Mouse (Mus musculus): ENCODE measurements around the gene Timm10.

The Timm10 gene

DNA sequence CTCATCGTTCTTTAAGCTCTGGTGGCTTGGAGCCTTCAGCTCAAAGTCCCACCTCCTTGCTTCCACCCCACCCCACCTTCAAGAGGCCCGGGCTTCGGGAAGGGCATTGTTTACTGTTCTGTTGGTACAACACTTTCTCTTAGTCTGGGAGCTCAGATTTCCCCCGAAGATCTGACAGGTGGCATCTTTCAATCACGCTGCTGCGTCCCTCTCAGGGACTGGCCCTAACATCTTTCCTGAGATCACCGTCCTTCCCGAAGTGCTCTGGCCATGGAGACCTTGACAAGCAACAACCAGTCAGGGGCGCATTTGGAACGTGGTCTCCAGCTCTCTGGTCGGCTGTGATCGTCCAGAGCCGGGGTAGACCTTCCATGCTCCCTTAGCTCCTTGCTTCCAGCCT lies 4.2 kb upstream of the Timm10 start, which contains the start of gene Smtnl1:
Gene Smtnl1, minus strand, starts transcription at position 101 of the 400 bp plus-strand sequence.
- DNase-seq, result no peak

DNA sequence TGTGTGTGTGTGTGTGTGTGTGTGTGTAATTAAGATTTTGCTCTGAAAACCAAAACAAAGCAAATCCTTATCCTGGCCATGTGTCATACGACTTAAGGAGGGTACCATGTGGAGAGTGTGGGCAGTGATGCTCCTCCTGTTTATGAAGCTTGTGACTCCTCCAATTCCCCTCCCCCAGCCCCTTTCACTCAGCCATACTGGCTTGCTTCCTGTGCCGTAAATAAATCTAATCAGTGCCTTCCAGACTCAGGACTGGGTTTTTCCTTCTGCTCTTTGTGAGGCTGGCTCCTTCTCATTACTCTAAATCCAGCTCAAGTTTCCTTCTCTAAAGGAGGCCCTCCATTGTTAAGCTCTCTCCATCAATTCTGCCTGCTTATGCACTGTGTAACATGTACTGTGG lies 3.6 kb upstream of the Timm10 start:
- no peak for DNase-seq

DNA sequence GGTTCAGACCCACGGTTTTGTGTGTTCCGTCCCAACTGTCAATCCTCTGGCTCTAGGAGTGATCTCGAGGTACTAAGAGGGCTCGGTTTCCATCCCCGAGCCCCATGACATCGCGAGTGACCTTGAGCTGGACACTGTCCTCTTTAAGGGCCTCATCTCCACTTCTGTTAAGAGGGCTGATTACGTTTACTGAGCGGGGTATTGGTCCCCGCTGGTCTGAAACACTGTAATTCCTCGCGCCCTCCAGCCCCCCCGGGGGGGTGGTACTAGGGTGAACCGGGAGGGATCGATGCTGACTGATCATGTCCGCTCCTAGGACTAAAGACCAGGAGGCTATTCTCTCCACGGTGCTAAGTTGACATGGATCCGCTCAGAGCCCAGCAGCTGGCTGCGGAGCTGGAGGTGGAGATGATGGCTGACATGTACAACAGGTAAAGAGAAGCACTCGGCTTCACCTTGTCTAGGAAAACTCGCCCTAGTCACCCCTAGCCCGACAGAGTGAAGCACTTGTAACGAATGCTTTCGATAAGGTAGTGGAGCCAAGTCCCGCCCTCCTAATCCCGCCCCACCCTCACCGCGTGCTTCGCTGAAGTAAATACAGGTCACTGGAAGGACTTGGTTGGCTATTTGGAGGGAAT lies 605 bp downstream of the Timm10 start:
- peak; percentile 20 to 25 for DNase-seq

DNA sequence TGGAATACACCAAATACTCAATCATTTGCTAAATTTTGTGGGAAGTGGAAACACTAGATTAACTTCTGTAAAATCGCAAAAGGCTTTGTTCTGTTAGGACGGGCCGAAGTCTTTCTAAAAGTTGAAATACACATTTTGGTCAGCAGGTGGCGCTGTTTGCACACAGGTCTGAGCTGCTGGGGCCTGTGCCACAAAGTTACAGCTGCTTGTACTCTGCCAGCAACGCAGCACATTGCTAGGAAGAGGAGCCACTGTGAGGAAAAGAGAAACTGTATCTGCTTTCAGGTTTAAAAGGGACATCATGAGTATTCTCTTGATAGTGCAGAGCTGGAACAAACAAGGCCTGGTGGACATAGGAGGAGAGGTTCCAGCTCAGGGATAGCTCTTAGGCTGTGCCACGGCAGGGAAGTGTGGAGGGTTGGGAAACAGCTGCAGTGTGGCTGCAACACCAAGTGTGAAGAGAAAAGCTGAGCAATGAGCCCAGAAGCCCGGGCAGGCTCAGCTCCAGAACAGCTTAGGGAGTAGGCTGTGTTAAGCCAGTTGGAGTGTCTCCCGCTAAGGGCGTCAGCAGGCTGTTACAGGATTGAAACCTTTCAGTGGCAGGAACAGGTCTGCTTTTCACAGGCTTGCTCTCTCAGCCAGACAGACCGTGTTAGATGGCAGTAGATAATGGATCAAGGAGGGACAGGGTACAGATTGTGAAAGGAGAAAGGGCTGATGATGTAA lies 5.0 kb downstream of the Timm10 start:
- DNase-seq, result peak; percentile 93

DNA sequence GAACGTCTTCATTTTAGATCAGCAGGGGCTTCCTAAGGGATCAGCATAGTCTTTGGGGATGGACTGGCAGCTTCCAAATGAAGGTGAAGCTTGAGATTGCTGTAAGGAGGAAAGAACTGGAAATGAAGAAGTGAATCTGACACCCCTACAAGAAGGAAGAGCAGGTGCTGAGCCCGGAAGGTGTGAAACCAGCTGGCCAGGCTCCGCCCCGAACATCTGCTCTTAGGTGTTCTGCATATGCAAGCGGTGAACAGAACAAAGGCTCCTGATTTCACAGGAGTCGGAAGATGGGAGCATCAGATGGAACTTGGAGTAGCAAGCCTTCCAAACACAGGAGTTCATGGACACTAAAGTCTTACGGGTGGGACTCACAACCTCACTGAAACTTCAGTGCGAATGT lies 10.3 kb downstream of the Timm10 start:
- DNase-seq, result no peak

DNA sequence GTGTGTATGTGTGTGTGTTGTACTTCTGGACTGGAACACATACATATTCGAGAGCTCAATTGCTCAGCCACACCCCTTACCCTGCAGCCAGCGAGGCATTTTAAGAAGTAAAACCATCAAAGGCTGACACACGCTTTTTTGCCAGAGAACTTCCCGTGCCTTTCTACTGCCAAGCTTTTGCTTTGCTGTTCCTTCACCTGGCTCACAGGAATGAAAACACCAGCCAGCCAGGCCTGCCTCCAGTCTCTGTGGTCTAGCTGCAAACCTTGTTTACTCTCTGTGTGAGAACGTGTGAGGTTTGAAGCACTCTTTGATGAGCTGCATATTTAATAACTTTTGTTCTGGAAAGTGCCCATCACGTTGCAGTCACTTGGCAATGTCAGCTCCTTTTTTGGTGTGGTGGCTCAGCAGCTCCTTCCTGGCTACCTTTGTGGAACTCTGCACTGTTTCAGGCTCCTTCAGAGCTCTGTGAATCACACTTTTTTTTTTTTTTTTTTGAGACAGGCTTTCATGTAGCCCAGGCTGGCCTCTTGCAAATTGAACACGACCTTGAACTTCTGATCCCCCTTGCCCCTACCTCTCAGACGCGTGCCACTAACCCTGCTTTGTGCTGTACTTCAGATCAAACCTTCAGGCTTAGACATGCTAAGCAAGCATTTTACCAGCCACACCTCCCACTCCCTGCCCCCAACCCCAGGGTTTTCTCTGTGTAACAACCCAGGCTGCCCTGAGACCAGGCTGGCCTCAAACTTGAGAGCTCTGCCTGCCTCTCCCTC lies 11.2 kb downstream of the Timm10 start:
- no peak for DNase-seq

DNA sequence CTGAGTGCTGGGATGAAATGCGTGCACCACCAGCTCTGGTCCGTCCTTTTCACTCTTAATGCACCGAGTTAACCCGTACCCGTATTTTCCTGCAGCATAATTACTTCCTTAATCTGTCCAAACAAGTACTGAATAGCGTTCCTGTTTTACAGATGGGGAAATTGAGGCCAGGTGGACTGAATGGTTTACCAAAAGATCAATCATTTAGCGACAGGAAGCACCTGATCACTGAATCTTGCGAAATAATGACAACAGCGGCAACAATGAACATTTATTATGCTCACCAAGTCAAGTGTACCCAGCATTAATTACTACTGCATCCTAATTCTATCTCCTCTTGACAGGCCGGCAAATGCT lies 11.8 kb downstream of the Timm10 start, which contains the start of gene Slc43a1:
Gene Slc43a1, plus strand, starts transcription at position 258 of the 357 bp plus-strand sequence.
- no peak for DNase-seq

DNA sequence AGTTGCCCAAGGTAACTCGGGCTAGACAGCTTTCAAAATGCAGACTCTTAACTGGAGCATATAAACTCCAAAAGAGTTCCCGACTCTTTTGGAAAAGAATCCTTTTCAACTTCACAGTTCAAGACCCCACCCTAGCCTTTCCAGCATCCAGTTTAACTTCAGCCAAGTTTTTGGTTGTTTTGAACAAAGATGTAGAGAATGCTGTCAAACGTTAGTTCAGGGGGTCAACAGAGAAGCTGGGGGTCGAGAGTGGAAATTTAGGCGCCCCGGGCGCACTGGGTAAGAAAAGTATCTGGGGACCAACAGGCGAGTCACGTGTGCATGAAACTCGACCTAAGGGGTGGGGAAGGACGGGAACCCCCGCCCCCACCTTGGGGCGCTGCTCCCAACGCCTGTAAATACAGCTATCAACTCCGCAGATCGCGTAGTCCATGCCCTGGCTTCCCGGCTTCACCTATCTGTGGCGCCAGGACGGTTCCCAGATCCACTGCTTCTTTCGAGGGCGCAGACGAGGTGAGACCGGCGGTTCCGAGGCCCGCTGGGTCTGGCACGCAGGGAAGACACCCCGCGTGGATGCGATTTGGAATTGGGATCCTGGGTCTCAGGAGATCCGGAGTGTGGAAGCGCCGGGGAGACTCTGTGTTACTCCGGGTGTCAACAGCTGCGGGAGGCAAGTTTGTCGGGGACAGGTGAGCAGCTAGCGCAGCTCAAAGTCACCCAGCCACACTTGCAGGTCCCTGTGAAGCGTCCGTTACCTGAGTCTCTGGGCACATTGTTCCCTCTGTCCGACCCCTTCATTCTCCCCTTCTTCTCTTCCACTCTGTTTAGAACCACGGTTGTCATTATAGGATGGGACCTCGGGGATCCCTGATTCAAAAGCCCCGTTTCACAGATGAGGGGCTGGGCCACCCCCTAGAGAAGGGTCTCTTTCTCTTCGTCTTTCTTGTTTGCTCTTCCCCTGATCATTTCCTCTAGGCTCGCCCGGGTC lies 12.5 kb downstream of the Timm10 start:
- DNase-seq, result peak in 1 of 2 experiments; percentile 9

DNA sequence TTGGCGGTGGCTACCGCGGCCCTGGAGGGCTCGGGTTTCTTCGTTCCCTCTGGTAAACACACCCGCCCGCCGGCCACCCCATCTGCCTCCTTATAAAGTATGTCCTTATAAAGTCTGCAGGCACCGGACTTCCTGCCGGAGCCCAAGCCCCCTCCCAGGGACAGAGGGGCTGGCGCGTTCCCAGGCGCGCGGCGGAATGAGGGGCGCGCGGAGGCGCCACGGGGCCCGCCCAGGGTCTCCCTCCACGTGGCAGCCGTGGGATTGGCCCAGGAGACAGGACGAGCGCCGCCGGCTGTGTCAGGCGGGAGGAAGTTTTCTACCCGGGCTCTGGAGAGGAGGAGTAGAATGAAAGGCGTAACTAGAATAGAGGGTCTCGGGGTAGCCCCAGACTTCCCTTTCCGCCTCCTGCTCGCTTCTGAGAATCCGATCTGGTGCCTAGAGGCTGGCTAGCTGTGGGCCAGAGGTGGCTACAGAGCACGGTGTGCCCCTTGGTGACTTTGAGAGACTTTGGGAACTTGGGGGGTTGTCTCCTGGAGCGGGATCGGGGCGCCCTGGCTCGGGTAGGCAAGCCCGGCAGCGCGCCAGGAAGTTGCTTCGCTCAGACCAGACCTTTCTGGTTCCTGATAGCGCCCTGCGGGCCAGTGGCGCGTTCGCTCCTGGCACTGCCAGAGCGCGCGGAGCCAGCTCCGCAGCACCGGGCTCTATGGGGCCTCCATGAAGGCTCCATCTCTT lies 13.4 kb downstream of the Timm10 start:
- DNase-seq, result peak; percentile 31 to 54

DNA sequence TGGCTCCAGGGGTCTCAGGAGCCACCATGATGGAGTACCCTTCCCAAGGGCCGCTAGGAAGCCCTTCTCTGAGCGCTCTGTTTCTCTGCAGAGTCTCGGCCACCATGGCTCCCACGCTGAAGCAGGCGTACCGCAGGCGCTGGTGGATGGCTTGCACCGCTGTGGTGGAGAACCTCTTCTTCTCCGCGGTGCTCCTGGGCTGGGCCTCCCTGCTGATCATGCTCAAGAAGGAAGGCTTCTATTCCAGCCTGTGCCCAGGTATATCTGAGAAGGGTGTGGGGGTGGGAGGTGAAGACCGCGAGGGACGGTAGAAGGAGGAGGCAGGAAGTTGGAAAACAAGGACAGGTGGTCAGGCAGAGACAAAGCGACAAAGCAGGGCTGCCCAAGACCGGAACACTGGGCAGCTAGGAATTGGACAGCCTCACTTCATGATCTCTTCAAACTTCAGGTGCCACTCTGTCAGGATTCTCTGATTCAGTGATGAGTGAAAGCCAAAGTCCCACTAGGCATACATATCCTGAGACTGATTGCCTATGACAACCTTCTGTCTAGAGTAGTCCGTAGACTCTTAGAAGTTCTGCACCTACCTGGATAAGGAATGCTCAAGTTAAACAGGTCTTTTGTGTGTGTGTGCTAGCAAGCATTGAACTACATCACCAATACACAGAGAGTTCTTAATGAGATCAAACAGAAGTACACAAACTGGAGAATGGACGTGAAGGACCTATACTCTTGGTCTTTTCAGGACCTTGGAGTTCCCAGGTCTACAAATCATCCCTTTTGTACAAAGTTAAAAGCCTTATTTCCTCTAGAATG lies 14.2 kb downstream of the Timm10 start:
- DNase-seq, result no peak

DNA sequence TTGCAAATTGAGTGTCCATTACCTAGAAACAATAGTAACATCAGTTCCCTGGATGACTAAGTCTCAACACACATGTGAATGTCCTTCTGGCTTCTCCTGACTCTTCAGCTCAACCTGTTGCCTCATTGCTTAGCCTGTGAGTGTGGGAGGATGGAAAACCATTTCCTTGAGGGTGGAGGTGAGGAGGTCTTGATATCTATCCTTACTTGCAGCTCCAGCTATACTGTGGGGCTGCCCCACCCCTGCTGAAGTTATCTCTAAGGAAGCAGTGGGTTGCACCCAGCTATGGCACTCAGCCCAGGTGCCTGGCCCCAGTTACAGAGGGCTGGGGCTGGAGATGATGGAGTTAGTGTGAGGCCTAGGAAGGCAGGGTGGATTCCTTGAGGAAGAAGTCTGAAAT lies 15.1 kb downstream of the Timm10 start:
- DNase-seq, result no peak

DNA sequence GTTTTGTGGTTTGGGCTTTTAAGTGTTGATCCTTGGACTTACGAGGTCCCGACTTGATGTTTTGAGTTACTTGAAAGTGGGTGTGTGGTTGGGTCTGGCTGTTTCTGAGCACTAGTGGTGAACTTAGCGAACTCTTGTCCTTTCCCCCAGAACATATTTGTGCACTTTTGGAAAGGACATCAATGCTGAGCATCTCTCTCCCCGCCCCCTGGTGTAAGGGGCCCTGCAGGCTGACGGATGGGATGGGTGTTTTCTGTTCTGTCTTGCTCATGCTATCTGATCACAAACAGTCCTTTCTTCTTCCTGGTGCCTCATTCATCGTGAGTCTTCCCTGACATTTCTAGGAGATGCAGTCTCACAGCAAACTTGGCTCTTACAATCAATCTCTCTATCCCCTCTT lies 16.9 kb downstream of the Timm10 start:
- DNase-seq, result no peak

DNA sequence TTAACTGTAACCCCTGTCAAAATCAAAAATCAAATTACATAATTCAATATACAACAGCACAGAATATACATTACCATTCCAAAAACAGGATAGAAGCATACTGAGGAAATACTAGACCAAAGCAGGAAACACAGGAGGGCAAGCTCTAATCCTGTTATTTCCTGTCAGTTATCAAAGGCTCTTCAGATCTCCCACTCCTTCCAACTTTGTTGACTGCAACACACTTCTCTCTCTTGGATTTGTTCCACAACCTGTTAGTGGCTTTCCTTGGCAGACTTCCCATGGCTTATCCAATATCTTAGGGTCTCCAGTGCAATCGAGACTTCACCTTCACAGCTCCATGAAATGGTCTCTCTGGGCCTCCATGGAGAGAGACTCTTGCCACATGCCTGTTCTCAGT lies 18.4 kb downstream of the Timm10 start:
- no peak for DNase-seq

DNA sequence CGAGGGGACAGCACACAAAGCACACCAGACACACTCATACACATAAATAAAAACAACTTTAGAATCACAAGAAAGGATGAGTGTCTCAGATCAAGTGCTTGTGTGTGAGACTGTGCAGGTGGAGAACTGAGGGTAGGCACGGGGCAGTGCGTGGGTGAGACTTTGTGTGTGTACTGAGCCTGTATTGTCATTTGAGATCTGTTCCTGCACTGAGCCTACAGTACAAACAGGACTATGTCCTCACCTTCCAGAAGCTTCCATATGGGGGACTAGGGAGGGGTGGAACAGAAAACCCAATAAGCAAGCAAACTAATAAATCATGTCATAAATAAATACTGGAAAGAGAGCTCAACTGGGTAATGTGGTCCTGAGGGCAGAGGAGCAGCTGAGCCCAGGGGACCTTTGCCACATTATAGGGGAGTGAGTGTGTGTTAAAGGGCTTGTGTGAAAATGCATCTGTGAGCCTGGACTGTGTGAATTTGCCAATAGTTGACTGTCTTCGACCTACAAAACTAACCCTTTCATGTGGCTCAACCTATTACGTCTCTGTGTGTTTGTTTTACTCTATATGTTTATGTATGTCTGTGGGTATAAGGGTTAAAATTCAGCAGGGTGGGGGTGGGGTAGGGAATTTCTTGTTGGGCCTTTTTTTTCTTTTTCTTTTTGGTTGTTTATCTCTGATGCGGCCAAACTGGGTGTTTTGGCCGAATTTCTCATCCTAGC lies 23.8 kb downstream of the Timm10 start:
- DNase-seq, result no peak

DNA sequence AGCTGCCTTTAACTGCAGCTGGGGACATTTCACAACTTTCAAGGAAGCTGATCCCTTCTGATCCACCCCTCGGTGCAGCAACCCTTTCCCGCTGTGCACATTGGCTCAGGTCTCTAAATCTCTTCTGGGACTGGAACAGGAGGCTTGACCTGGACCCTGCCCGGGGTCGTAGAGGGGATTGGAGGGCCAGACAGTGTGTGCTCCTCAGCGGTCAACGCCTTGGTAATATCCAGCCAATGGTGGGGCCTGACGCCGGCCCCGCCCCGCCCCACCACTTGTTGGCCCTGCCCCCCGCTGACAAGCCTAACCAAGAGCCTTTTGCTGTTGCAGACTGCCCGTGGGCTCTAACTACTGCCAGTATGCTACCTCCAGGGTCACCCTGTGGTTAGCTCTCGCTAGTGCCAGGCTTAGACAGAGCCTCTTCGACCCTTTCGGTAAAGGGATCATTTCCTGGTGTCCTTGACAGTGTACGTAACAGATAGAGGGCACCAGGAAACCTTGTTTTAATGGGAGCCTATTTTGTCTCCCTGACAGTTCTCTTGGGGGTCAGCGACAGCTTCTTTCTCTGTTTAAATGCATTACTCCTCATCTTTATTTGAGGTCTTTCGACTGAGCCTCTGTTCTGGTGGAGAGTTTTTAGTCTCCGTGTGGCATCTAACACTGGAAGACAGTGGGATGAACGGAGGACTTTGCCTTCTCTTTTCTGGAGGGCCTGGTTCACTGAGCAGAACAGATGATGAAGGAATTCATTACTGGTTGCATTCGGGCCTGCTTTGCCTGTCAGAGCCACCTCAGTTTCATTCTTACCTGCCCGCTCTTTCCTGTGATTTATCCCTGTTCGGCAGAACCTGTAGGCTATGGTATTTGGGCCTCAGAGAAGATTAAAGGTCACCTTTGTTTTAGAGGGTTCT lies 24.6 kb downstream of the Timm10 start:
- DNase-seq, result no peak

DNA sequence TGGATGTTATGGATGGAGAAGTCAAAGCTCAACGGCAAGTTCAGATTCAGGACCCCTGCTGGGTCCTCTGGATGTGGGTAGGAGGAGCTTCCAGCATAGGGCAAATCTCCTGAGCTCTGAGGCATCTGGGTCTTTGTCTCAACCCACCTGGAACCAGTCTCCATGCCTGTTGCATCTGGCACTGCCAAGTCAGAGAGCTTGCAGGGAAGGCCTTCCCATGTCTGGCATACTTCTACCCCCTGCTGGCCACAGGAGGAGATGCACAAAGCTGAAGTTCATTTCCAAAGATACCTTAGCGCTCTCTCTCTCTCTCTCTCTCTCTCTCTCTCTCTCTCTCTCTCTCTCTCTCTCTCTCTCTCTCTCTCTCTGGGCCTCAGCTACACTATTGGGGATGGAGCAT lies 28.9 kb downstream of the Timm10 start:
- peak; percentile 31 to 60 for DNase-seq

DNA sequence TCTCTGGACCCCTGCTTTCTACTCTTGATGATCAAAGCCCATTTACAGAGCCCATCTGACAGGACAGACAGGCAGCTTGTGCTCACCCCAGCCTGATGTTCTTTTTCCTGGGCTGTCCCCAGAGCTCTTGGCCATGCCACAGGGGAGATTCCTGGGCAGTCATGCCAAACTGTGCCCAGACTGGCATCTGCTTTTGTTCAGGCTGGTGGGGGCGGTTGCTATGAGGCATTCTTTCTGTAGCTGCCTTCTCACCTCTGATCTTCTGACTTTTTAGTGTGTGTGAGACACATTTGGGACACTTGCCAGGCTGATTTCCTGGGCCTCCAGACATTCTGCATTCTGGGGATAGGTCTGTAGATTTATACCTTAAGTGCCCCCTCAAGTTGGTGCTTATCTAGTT lies 31.8 kb downstream of the Timm10 start:
- no peak for DNase-seq

DNA sequence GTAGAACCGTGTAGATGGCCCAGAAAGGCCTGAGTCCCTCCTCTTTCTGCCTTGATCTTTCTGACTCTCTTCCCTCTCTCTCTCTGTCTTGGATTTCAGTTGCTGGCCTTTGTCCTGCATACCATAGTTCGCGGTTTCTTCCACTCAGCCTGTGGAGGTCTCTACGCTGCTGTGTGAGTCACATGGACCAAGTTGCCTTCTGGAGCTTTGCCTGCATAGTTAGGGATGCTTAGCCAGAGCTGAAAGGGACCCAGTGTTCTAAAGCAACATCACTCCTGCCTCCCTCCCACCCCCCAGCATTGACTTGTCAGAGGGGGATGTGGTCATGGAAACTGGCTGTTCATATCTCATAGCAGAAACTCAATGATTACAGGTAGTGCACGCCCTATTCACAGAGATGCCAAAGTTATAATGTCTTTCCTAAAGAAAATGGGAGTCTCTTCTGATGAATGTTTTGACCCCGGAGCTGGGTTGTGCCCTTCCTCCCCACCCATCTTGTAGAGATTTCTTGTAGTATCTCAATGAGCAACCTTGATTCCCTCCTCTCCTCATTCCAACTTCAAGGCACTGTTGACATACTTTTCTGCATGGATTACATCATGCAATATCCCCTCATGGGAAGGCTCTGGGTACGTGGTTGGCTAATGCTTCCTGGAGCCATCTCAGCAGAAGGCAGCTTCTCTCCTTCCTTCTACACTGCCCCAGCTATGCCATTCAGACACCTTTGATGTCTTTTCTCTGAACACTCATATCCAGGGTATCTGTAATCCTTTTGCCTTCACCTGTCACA lies 33.4 kb downstream of the Timm10 start:
- no peak for DNase-seq
